Mouse (Mus musculus) spleen, postnatal 36 days (tissue): ENCODE measurements around the gene Gabrb1.

ENCODE experiments used
- DNase-seq, 2 experiments: peaks; one replicate each; pipeline ENCODE4 v3.0.0; 2022; ENCODE audit warnings: low spot score in 2 of 2, mixed read lengths in 1 of 2

Gene Gabrb1

DNA sequence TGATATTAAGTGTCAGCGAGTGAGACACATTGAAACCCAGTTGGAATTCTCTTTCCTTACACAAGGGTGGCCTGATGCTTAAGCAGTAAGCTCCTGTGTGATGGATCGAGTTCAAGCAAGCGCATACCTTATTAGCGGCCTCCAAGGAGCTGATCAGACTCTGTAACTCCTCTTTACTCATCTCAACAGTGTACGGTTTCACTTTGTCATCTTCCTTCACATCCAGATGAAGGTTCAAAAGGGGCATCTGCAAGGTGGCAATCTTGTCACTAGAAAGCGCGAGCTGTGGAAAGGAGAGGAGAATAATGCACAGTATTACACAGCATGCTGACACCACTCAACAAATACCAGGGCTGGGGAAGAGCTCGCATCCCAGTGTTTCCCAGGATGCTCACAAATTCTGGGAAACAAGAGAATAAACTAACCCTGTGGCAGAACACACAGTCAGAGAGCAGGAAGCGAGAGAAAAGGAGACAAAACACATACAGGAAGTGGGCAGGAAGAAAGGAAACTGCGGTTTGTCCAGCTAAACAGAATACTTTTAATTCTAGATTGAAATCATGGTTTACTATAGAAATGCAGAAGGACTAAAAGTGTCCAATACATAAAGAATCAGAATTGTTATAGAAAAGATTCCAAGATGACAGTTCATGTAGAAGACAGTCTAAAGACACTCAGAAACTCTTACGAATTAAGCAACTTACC, 503.0 kb downstream of the Gabrb1 start:
- DNase-seq, result peak; percentile 32 to 41

DNA sequence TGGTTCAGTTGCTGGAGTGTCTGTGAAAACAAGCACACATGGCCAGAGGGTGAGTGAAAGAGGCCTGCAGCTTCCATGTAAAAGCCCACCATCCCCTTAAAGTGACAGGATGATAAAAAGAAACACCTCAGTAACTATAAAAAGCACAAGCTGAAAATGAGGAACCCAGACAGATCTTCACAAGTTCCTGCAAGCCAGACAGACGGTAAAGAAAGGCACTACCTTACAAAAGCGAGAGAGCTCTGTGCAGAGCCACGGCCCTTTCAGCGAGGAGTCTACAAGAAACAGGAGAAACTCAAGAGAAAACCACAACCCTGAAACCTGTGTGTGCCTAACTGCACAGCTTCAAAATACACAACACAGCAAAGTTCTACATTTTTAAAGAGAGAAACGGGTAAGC, 504.9 kb downstream of the Gabrb1 start:
- peak; percentile 47 to 56 for DNase-seq

GRCm38 (mm10) chr5:72164386-72164785, 506.5 kb downstream of the Gabrb1 start:
- DNase-seq, result no peak

DNA sequence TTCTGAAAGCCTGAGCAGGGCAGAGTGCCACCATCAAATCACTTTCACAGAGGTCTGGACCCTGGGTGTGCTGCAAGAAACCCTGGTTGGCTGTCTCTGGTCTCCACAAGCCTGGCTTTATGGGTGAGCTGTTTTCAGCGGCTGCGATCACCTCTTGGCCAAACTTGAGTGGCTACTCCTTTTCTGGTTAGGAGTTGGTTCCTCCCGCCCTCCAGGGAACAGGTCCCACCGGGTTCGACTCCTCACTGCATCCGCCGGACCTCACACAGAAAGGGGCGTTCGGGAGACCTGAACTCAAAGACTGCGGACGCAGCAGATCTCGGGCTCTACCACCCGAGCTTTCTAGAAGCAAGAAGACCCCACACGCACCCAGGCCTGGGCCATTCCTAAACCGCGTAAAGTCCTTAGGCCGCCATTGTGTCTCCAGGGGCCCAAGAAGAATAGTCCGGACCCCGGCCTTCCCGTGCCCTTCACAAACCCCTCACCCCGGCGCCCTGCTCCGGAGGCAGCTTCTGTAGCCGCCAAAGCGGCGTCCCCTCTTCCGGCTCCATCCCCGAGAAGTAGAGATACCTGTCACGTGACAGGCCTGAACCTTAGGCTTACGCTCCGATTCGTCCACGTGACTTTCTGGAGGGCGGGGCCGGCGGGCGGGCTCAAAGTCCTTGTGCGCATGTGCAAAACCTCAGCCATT, 509.8 kb downstream of the Gabrb1 start, which contains the start of gene Commd8:
Gene Commd8 (minus strand): TSS at position 596 of the 691 bp plus-strand sequence.
- peak; percentile 93 to 96 for DNase-seq

- no peak for DNase-seq
Observed at GRCm38 (mm10) chr5:72168285-72168621, 510.3 kb downstream of the Gabrb1 start.

DNA sequence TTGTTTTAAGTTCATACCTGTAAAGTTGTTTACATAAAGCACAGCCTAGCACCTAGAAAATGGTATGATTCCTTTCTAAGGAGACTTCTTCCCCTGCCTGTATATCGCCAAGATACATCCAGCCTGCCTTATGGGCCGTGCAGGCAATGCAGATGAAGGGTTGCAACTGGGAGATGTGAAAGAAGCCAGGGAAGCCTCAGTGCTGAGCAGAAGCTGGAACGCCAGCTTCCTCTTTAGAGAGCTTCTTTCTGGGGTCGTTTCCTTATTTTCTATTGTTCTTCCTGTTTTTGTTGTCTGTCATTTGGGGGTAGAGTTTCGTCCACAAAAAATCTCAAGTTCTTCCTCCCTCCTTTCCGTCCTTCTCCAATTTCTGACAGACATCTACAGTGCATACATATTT, 512.2 kb downstream of the Gabrb1 start:
- DNase-seq, result peak; percentile 40 to 41

DNA sequence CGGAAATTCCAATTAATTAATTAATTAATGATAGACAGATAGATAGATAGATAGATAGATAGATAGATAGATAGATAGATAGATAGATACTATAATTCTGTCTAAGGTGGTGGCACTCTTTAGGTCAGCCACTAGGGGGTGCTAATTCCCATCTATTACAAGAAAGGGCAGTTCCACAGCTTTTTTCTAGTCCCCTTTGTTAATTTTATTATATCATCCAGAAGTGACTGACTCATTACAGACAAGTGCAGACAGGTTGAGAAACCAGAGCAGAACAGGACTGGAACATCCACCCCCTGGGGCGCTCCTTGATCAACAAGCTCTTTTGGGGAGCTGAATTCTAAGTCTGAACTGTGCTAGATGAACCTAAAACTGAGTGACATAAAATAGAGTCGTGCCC, 514.8 kb downstream of the Gabrb1 start:
- peak; percentile 44 to 61 for DNase-seq

DNA sequence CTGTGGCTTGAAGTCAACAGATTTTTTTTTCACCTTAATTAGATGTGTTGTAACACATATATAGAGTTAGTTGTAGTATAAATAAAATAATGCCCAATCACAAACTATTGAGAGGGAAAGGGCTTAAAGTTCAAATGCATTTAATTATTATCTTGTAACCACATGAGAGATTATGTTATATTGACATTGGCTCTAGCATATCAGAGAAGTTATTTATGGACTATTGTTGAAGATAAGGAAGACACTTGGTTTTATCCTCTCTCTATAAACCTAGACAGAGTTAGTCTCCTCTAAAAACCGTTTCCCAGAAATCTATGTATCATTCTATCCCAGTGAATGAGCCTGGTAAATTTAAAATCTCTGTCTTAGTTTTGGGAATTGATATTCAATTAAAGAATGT, 515.6 kb downstream of the Gabrb1 start:
- DNase-seq, result no peak

DNA sequence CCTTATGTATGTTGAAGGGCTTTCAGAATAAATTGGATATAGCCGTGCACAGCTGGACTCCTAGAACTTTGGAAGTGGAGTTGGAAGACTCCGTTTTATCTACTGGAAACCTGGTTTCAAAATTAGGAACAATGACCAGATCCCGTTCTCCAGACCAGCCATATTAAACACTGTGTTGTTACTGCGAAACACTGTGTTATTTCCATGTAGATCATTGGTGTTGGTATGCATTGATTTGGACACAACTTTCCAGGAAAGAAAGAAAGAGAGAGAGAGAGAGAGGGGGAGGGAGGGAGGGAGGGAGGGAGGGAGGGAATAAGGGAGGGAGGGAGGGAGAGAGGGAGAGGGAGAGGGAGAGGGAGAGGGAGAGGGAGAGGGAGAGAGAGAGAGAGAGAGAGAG, 517.1 kb downstream of the Gabrb1 start:
- no peak for DNase-seq

DNA sequence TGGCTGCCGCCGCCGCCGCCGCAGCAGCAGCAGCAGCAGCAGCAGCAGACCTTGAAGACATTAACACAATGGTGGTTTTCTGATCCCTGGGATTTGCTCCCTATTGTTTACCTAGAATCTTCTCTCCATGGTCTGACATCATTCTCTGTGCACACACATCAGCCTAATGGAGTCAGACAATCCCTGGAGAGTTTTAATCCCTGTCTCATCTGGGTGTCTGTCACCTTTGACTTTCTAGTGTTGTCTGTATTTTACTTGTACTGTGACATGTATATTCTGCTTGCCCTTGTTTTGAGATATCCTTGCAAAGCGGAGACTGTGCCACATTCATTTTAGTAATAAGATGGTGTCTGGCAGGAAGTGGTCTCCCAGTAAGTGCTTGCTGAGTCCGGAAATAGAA, 517.6 kb downstream of the Gabrb1 start:
- DNase-seq, result no peak

DNA sequence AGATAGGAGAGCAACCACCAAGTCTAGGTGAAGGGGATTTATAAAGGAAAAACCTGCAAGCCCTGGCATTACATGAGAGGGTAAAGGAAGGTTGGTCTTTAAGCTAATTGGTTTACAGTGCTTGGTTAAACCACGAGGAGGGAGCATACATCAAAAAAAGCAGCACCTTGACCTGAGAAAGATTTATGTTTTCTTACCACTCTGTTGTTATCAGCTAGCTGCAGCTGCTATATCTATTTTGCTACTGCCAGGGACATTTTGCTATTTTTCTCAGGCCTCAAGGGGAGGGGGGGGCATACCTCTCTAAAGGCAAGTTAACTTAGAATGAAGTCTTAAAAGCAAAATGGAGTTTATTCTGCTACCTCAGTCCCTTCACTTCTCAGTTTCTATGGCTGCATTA, 523.3 kb downstream of the Gabrb1 start:
- no peak for DNase-seq

- peak; percentile 83 to 84 for DNase-seq
Observed at GRCm38 (mm10) chr5:72182804-72183203, 524.9 kb downstream of the Gabrb1 start.

- peak; percentile 85 to 91 for DNase-seq
Observed at GRCm38 (mm10) chr5:72183929-72184328, 526.0 kb downstream of the Gabrb1 start.

GRCm38 (mm10) chr5:72184437-72185100, 526.7 kb downstream of the Gabrb1 start:
- peak in 1 of 2 experiments; percentile 26 for DNase-seq

DNA sequence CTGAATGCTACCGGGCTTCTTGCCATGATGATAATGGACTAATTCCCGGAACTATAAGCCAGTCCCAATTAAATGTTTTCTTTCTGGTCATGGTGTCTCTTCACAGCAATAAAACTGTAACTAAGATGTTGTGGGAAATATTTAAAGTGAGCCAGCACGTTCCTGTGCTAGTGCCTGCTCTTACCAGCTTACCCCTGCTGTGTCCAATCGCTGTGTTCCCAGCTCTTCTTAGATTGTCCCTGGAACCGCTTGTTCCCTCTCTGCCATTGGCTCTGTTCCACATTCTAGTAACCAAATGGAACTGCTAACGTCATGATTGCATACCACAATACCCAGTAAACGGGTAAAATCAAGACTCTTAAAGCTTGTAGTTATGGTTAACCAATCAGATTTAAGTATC, 533.2 kb downstream of the Gabrb1 start:
- DNase-seq, result no peak

DNA sequence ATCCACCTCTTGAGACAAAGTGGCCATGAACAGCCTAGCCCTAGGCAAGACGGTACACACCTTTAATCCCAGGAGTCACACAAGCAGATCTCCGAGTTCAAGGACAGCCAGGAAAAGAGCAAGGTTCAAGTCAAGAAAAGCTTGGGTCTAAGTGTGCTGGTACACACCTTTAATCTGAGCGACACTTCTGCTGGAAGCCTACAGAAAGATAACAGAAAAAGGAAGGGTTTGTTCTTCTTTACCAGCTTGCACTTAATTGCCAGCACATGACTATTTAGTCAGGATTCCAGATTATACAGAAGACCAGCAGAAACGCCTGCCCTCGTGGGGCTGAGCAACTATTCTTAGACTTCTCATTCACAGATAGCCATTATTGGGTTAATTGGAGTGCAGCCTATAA, 534.0 kb downstream of the Gabrb1 start:
- no peak for DNase-seq

GRCm38 (mm10) chr5:72195442-72195841, 537.5 kb downstream of the Gabrb1 start:
- no peak for DNase-seq
